Mouse (Mus musculus) kidney, adult 9 months (tissue): ENCODE measurements around the gene Akap13.
A peak's percentile ranks its signal among the peaks of the same experiment; 100 is the strongest.
"Not testable (repeated sequence)": the region's sequence is repeated elsewhere in the genome, so short reads cannot be mapped to it uniquely, and the experiment has no call there.

Source experiments
- DNase-seq: peaks from one replicate; pipeline ENCODE4 v3.0.0; 2022

The Akap13 gene

DNA sequence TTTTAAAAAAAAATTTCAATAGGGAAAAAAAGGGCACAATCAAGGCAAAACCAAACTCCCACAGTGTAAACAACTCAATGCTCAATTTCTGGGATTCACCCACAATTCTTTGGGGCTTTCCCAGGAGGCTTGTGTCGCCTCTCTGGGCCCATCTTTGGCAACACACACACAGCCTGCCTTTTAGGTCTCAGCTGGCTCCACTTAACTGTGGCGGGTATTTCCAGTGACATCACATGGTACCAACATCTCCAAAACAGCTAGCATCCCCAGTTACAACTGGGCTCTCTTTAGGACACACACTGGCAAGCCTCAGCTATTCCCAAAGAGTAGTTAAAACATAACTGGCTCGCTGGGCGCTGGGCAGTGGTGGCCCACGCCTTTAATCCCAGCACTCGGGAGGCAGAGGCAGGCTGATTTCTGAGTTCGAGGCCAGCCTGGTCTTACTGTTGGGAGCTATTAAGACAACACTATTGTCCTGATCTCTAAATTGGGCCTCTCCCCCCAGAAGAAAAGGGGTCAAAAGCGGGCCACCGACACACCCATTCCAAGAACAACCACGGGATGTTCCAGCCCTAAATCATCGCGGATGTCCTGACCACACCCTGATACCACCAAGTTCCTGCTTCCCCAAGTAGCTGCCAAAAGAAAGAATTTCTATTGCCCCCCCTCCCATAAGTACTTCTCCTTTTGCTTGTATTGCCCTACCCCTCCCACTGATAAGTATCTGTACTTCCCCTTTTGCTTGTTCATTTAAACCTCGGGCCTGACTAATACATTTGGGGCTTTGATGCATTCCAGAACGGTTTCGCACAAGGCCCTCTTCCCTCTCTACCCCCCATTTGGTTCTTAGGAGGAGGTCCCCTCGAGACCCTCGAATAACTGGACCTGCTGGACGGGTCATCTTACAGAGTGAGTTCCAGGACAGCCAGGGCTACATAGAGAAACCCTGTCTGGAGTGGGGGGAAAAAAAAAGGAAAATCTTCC, 319.1 kb downstream of the Akap13 start:
- not testable (repeated sequence) for DNase-seq

DNA sequence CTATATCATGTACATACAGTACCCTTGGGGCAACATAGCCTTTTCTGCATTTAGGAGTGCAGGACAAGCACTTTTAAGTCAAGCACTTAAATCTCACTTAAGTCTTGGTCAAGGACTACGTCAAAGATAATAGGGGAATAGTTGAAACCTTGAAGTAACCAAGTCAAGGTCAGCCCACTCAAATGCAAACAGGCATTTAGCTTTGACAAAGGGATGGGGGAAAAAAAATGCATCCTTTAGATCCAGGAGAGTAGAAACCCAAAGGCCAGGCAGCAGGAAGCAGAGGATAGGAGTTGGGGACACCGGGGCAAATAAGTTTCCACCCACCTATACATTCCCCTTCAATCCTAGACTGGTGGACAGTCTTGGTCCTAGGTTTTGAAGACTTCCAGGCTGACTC, 322.7 kb downstream of the Akap13 start:
- no peak for DNase-seq

DNA sequence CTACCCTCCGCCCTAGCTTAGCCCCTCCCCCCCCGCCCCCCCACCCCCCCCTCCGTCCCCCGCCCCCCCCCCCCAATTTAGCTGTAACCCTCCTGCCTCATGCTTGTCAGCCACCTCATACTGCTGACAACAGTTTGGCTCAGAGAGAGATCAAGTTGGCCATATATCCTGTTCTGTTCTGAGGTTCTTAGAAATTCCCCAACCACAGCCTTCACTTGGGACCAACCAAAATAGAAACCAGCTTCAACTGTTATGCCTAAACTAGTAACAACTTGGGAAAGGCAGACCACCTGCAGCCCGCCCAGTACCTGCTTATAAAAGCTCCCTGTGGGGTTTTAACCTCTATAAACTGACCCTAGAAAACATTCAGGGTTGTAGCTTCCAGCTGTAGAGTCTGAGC, 325.5 kb downstream of the Akap13 start:
- no peak for DNase-seq

DNA sequence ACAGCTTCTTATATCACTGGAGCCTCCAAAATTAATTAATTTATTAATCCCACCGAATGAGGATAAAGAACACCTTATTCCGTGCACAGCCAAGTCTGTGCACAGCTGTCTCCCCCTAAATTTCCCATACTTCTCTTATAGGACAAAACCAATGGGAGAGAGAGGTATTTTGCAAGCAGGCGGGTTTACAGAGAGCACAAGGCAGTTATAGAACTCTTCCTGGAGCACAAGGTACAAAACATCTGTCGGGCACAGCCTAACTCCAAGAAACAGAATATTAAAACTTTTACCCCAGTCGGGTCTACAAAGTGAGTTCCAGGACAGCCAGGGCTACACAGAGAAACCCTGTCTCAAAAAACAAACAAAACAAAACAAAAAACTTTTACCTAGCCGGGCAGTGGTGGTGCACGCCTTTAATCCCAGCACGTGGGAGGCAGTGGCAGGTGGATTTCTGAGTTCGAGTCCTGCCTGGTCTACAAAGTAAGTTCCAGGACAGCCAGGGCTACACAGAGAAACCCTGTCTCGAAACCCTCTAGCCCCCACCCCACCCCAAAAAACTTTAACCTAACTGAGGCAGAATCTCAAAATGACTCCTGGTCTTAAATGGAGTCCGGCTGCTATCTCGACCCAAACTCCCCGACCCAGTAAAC, 326.1 kb downstream of the Akap13 start:
- DNase-seq, result no peak

DNA sequence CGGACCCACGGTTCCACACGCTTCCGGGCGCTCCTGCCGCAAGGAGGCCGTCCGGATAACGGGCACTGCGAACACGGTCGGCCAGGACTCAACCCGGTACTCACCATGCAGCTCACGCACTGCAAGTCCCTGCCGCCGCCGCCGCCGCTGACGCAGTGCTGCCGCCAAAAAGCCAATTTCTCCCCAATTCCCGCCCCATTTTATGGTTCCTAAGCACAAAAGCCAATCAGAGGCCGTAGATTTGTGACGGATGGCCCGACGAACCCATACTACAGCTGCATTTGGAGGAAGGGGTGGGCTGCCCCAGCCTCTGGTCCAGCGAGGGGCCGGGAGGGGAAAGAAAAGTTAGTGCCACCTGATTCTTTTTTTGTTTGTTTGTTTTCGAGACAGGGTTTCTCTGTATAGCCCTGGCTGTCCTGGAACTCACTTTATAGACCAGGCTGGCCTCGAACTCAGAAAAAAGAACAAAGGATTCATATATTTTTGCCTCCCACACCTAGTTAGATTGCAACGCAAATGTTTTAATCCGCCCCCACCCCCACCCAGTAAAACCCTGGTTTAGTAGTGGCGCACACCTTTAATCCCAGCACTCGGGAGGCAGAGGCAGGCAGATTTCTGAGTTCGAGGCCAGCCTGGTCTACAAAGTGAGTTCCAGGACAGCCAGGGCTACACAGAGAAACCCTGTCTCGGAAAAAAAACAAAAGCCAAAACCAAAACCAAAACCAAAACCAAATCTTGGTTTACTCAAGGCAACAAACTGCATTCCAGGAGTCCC, 326.8 kb downstream of the Akap13 start:
- DNase-seq, result peak; percentile 87

DNA sequence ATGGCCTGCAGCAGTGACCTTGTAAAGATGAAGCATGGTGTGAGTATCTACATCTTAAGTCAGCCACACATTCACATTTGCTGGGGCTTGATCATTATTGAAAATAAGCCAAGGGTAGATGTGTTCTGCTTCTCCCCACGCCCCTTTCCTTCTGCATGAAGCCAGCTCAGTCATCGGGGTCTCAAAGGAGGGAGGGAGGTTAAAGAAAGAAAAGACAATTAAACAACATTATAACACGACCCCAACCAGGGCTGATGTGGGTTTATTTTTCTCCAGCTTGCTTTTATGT, 327.3 kb downstream of the Akap13 start:
- no peak for DNase-seq

DNA sequence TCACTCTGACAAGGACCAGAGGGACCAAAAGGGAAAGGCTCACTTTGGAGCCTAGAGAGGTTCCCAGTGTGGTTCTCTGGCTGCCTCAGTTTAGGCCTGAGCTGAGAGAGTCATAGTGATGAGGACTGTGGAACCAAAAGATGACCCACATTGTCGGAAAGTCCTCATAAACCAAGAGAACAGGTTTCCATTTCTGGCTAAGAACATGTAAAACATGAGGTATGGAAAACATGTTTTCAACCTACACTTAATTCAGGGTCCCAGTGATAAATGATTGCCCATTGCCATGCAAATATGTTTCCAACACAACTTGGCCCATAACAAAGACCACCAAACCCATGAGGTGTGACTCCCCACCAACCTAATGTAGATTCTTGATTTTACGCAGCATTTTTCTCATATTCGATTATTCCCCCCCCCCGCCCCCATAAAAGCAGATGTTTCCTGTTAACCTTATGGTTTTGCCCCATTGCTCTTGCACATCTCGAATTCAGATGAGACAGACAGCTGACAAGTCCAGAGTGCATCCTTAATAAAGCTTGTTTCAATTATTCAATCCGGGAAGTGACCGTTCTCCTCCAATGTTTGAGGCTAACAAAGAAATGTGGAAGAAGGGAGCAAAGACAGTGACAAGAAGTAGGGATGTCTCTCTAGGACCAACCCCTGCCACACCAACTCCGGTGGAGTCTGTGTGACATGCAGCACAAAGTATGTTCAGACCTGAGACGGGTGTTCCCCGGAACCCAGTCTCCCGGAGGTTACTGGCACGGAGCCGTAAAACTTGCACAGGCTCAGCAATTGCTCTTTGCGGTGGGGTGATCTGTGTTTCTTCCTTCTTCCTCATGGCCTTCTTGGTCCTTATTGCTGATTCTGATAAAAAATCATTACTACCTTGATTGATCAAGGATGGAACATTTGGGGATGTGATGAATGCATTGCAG, 330.3 kb downstream of the Akap13 start:
- no peak for DNase-seq

DNA sequence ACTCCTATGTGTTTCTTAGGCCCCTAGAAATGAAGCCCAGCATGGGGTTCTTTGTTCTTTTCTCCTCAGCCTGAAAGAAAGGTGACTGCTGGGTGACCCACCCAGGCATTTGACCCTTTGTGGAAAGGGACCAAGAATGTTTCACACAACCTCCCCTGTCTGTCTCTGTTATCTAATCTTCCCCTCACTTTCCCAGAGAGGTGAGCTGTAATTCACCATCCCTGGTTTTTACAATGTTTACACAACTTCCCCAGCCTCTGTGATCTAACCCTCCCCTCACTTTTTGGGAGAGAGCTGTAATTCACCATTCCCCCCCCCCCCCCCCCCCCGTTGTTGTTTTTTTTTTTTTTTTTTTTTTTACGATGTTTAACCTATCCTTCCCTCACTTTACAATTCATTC, 331.5 kb downstream of the Akap13 start:
- DNase-seq, result no peak

DNA sequence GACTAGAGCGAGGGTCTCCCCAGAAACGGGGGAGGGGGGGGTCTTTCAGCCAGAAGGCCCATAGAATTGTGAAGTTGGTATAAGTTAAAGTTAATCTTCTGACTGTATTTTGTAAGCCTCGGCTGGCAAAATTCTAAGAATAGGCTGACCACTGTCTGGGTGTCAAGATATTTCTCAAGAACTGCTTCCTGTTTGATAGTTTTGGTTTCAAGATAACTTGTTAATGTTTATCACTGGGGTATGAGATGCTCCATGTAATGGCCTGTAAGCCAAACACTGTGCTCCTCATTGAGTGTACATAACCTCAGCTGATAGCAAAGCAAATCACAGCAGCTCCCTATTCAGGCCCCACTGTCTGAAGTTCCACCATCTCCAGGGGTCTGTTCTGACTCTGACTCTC, 332.0 kb downstream of the Akap13 start:
- no peak for DNase-seq

DNA sequence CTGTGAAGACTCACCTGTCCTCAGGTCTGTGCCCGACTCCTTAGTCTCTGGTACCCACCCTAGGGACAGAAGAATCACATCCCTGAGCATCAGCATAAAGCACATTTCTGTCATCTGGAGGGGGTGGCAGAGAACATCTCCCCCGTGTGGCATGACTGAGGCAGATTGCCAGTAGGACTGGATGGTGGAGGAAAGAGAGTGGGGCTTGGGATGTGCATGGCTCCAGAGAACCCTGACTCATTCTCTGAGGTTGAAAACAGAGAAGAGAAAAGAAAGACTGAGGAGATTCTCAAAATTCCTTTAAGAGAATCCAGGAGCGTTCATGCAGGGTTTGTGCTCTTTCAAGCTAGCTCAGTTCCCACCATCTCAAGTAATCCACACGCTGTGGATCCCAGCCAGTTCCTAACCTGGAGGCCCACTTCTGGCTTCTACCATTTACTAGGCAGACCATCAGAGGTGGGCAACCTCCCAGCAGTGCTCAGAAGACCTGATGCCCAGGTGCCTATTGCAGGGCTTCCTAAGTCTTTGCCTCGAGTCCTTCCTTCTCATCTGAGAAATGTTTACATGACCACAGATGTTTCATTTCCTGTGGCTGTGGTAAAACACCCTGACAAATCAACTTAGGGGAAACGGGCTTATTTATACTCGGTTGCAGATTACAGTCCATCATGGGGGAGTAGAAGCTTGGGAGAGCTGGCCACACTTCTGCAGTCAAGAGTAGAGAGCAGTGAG, 332.9 kb downstream of the Akap13 start:
- DNase-seq, result not testable (repeated sequence)

DNA sequence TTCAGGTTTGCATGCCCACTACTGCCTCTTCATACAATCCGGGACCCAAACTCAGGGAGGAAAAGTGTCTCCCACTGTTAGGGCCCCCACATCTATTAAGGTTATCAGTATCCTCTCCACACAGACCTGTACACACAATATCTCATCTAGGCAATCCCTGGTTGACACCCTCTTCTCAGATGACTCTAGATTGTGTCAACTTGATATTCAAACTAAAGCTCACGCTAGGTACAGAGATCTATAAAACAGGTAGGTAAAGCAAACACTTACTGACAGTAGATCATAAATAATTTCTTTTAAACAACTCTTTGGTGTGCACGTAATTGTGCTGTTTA, 333.4 kb downstream of the Akap13 start:
- DNase-seq, result not testable (repeated sequence)

DNA sequence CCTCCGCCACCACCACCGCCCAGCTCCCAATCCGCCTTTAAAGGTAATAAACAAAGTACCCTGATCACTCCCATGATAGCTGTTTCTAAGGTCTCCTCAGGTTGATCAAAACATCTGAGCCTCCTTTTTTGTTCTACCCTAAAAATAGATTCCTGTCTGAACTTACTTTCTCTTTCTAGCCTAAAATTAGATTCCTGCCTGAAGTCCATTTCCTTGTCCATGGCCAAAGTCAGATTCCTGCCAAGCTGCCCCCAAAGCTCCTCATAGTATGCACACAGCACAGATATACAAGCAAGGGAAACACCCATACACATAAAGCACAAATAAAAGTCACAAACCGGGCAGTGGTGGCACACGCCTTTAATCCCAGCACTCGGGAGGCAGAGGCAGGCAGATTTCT, 334.4 kb downstream of the Akap13 start:
- peak; percentile 54 for DNase-seq

DNA sequence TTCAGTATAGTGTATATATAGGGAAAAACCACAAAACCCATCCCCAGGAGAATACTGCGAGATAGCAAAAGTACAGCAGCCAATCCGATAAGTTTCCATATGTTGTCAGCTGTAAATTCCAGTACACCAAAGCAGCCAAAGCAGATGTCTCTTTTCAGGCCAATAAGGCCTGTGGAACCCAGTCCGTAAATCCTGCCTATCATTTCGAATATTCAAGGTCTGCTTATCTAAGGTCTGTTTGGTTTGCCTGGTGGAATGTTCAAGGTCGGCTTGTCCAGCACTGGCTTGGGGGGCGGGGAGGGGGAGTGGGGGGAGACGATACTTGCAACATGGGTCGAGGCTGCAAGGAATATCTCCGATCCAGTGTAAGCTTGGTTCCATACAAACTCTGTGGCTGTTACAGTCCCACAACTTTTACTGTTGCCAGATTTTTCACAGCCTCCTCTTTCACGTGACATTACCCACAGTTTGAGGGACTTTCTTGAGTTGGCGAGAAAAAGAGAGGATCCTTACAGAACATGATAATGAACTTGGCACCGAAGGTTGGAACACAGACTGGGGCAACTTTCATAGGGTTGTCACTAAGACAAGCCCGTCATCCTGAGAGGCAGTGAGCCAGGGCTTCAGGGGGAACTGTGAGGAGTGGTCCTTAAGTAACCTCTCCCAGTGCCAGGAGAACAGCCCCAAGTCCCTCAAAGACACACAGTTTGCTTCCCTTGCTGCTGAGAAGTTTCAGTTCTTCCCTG, 335.9 kb downstream of the Akap13 start:
- DNase-seq, result not testable (repeated sequence)

DNA sequence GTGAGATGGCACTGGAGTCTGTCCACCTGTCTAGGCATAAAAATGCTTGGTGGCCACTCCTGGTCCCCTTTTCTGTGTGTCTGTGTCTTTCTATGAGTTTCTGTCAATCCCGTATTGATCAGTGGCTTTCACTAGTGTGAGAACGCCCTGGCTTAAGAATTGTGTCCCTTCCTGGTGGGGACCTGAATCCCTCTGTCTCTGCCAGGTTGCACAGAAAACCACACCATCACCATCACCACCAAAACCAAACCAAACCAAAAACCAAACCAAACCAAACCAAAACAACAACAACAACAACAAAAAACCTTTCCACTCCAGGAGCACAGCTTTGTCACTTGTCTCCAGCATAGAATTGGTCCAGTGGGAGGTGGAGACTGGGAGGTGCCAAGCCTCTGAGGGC, 337.8 kb downstream of the Akap13 start:
- DNase-seq, result no peak

DNA sequence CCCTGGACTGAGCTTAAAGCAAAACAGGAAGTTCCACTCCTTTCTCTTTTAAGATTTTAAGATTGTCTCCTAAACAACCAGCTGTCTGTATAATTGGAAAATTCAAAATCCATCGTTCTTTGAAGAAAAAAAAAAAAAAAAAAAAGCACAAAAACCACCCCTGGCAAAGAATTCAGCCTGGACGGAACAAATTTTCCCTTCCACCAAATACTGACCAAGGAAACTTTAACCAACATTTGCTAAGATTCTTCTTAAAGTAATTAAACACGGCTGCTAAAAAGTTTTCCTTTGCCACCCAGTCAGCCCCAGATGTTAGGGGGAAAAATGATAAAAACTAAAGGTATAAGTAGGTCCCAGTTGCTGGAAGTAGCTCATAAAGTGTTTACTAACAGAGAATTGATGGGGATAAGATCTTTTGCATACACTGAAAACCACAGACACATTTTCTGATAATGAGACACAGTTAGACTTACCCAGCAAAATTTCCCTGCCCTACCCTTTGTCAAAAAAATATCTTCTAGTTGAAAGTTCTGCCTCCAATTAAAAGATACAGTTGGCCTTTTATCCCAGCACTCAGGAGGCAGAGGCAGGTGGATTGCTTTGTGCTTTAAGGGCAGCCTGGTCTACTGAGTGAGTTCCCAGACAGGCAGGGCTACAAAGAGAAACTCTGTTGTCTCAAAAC, 338.5 kb downstream of the Akap13 start:
- no peak for DNase-seq

DNA sequence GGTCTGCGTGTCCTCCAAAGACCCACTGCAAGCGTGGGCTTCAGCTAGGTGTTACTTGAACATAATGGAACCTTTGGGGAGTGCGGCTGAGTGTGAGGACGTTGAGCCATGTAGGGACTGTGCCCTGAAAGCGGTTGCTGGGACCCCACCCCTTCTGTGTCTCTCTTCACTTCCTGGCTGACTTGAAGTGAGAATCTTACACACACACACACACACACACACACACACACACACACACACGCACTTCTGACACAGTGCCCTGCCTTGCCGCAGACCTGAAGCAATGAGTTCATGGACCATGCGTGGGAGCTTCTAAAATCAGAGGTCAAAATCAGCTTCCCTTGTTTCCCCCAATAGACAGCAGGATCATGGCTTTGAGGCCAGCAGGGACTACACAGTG, 339.8 kb downstream of the Akap13 start:
- DNase-seq, result no peak

DNA sequence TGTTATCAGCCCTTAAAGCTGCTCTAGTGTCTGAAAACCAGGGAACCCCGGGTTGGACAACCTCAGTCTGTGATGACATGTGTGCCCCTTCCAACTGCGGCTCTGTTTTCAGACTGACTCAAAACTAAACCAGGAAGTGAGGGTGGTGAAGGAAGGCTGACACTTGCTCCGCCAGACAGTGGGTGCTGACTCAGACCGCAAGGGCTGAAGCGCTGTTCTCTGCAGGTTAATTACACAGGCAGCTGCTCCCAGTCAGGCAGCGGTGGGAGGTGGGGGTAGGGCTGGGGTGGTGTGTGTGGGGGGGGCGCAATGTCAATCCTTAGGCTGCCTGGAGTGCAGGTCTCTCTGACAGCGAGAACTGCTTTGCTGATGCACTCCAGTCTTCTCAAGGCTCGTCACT, 341.1 kb downstream of the Akap13 start:
- no peak for DNase-seq

DNA sequence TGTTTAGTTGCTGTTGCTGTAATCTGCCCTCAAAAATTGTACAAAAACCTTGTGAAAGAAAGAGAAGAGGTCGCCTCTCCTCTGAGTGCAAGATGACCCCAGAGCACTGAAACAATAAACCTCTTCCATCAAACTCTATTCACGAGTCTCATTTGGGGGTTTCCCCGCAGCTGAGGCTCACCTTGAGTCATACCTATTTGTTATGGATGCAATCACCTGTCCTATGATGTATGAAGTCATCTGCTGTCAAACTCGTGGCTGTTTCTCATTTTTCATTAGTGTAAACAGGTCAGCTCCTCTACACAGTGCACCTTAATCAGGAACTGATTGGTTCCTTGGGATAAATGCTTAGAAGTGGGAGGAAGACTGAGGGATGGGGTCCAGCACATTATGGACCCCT, 345.2 kb downstream of the Akap13 start:
- DNase-seq, result no peak

DNA sequence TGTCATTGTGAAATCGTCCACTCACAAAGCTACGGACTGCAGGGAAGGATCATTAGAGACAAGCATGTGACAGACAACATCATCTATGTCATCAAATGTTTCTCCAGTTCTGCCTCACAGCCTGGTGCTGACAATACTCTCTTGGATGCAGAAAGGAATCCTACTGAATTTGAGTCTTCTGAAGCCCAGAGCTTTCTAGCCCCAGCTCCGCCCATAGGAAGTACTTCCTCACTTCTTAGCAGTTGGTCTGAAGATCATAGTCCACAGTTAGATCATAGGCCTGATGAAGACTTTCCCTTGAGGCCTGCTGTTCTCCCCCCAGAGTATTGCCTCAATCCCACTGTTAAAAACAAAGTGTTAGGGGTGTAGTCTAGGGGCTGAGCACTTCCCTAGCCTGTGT, 345.7 kb downstream of the Akap13 start:
- no peak for DNase-seq

DNA sequence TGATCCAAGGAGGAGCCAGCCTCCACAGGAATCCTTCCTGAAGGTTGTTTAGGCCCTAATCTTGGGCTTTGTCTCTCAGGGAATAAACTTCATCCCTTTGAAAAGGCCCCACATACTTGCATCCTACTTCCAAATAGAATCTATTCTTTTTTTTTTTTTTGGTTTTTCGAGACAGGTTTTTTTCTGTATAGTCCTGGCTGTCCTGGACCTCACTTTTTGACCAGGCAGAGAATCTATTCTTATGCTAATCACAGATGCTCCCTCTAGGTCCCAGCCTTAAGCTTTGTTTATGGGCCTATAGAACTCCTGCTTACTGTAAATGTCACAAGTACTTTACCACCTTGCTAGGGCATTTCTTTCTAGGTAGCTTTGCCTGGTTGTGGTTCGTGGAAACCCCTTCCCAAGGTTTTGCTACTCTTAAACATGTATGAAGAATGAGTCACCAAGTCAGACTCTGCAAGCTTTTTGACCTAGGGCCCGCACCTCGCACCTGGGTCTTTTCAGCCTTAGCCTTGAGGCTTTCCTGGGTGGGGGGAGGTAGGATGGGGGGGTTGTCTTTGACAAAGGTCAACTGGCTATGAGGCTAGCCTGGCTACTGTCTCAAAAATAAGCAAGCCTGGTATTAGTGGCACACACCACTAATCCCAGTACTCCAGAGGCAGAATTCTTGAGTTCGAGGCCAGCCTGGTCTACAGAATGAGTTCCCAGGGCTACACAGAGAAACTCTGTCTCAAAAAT, 346.5 kb downstream of the Akap13 start:
- no peak for DNase-seq
